Mouse (Mus musculus): ENCODE results near the gene Cabcoco1. TPM values are rescaled to one million over a fixed set of nuclear protein-coding genes. Genes with fewer than 3 reads are reported as not detected.

Gene Cabcoco1
- 10.0 and 12.3 TPM in 2 replicates for polyA plus RNA-seq (2012; rRNA removed)

DNA sequence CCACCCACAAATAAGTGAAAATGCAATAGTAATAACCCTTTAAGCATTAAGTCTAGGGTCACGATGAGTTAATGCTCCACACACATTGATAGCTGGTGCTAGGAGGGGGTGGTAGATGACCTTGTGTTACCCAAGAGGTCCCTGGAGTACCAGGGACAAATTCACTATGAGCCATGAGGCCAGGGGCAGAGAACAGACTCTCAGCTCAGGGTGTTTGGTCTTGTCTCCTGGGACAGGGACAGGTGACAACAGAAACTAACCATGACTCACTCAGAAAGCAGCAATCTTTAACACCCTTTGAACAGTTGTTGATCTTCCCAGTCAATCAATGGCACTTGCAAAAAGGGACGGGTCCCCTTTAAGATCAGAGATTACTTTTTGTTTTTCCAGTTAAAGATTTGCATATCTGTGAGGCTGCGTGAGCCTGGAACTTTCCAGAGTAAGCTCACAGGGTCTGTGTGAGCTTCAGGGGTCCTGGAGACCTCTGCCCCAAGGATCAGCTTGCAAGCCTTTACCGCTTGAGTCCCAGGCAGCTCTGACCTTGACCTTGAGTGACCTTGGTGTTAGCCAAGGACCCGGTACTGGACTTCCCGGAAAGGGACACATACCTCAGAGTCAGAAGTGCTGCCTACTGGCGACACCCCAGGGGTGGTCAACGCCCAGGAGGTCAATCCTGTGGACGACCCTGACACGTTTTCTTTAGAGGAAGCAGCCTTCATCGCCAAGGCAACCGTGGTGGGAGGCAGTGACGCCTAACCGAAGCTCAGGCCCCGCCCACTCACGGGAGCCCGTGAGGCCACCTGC, at the start of gene Cabcoco1:
TSS of gene Cabcoco1 (minus strand) at position 758 of the 804 bp plus-strand sequence.
- Histone ChIP-seq H3K27me3 (replicated peaks; ENCODE audit: control insufficient read depth, insufficient read depth, low read length) (no peaks in the 10 kb centered on the region), H3K36me3 (ENCODE audit: control insufficient read depth, insufficient read depth, low read length) (no peaks in the 10 kb centered on the region), H3K4me3 (ENCODE audit: insufficient read depth, low read depth, low read length) (peak within 1 kb of the TSS; percentile 32), H3K4me1 (ENCODE audit: control insufficient read depth, insufficient read depth, low read length) (0 out of 2 replicates have a peak, but pooled peaks cover 4% of the 10 kb centered on the region), H3K27ac (ENCODE audit: insufficient read depth, low read depth, low read length) (peak within 1 kb of the TSS; percentile 93)
- WGBS, result 5% methylated on average over 17 of the region's 17 CpGs
- DNase-seq, result peak; percentile 94
- TF ChIP-seq CTCF (conservative IDR thresholded peaks at IDR 0.05; ENCODE audit: insufficient read depth, insufficient read length, low read depth, low read length) (no peak), POLR2A (IDR thresholded peaks at IDR 0.05; ENCODE audit: low read depth, low read length) (no peak)

- Histone ChIP-seq H3K4me3 (ENCODE audit: insufficient read depth, low read depth, low read length) (no peak overlapping the region), H3K4me1 (ENCODE audit: control insufficient read depth, insufficient read depth, low read length) (no peaks in the 10 kb centered on the region), H3K27me3 (replicated peaks; ENCODE audit: control insufficient read depth, insufficient read depth, low read length) (no peaks in the 10 kb centered on the region), H3K36me3 (ENCODE audit: control insufficient read depth, insufficient read depth, low read length) (no peaks in the 10 kb centered on the region), H3K27ac (ENCODE audit: insufficient read depth, low read depth, low read length) (no peak overlapping the region)
- 55% methylated on average over 11 of the region's 11 CpGs for WGBS
- TF ChIP-seq POLR2A (IDR thresholded peaks at IDR 0.05; ENCODE audit: low read depth, low read length), result no peak
- TF ChIP-seq CTCF (conservative IDR thresholded peaks at IDR 0.05; ENCODE audit: insufficient read depth, insufficient read length, low read depth, low read length), result no peak
- peak; percentile 50 for DNase-seq
These were observed 48.0 kb upstream of the Cabcoco1 start for GRCm38 (mm10) chr10:68589530-68590252.

- H3K4me1 ChIP-seq (ENCODE audit: control insufficient read depth, insufficient read depth, low read length), result no peaks in the 10 kb centered on the region
- DNase-seq, result peak; percentile 29
- H3K4me3 ChIP-seq (ENCODE audit: insufficient read depth, low read depth, low read length), result no peak overlapping the region
- no peak overlapping the region for H3K27ac ChIP-seq (ENCODE audit: insufficient read depth, low read depth, low read length)
- 78% methylated on average over 4 of the region's 4 CpGs for WGBS
- no peaks in the 10 kb centered on the region for H3K27me3 ChIP-seq (replicated peaks; ENCODE audit: control insufficient read depth, insufficient read depth, low read length)
- H3K36me3 ChIP-seq (ENCODE audit: control insufficient read depth, insufficient read depth, low read length), result no peaks in the 10 kb centered on the region
- TF ChIP-seq POLR2A (IDR thresholded peaks at IDR 0.05; ENCODE audit: low read depth, low read length) (no peak), CTCF (conservative IDR thresholded peaks at IDR 0.05; ENCODE audit: insufficient read depth, insufficient read length, low read depth, low read length) (no peak)
These were observed 45.8 kb upstream of the Cabcoco1 start for GRCm38 (mm10) chr10:68587416-68588040.

- peak; percentile 23 for DNase-seq
- WGBS, result 26% methylated on average over 9 of the region's 9 CpGs
These were observed 35.6 kb upstream of the Cabcoco1 start for GRCm38 (mm10) chr10:68577321-68577720.

DNA sequence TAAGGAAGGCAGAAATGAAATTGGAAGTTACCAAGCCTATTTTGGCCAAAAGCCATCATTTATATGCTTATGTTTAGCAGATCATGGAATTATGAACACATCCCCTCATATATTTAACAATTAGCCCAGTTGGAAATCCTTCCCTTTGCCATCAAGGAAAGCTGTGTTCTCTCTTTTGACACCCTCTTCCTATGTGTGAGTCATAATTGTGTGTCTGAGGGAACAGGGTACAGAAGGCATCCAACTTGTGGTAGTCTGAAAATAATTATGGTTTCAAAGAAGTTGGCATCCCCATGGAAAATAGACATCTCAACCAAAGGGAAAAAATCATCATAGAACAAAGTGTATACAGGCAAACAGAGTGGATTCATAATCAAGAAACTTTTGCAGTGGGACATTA, 26.5 kb upstream of the Cabcoco1 start:
- TF ChIP-seq CTCF (conservative IDR thresholded peaks at IDR 0.05; ENCODE audit: insufficient read depth, insufficient read length, low read depth, low read length) (no peak), POLR2A (IDR thresholded peaks at IDR 0.05; ENCODE audit: low read depth, low read length) (no peak)
- no peak overlapping the region for H3K27ac ChIP-seq (ENCODE audit: insufficient read depth, low read depth, low read length)

More at GRCm38 (mm10) chr10:68577321-68577720, 35.6 kb upstream of the Cabcoco1 start:
- Histone ChIP-seq H3K4me1 (ENCODE audit: control insufficient read depth, insufficient read depth, low read length) (no peaks in the 10 kb centered on the region; the same call in 1 of the 2 replicates), H3K4me3 (ENCODE audit: insufficient read depth, low read depth, low read length) (no peak overlapping the region), H3K27ac (ENCODE audit: insufficient read depth, low read depth, low read length) (no peak overlapping the region), H3K27me3 (replicated peaks; ENCODE audit: control insufficient read depth, insufficient read depth, low read length) (no peaks in the 10 kb centered on the region), H3K36me3 (ENCODE audit: control insufficient read depth, insufficient read depth, low read length) (no peaks in the 10 kb centered on the region)
- TF ChIP-seq CTCF (conservative IDR thresholded peaks at IDR 0.05; ENCODE audit: insufficient read depth, insufficient read length, low read depth, low read length) (no peak), POLR2A (IDR thresholded peaks at IDR 0.05; ENCODE audit: low read depth, low read length) (no peak)

GRCm38 (mm10) chr10:68562344-68562743, 20.6 kb upstream of the Cabcoco1 start:
- H3K4me1 ChIP-seq (ENCODE audit: control insufficient read depth, insufficient read depth, low read length), result 0 out of 2 replicates have a peak, but pooled peaks cover 2% of the 10 kb centered on the region
- TF ChIP-seq CTCF (conservative IDR thresholded peaks at IDR 0.05; ENCODE audit: insufficient read depth, insufficient read length, low read depth, low read length) (no peak), POLR2A (IDR thresholded peaks at IDR 0.05; ENCODE audit: low read depth, low read length) (no peak)
- 89% methylated on average over 5 of the region's 5 CpGs for WGBS
- no peak overlapping the region for H3K27ac ChIP-seq (ENCODE audit: insufficient read depth, low read depth, low read length)
- DNase-seq, result no peak
- H3K4me3 ChIP-seq (ENCODE audit: insufficient read depth, low read depth, low read length), result no peak overlapping the region
- no peaks in the 10 kb centered on the region for H3K36me3 ChIP-seq (ENCODE audit: control insufficient read depth, insufficient read depth, low read length)
- H3K27me3 ChIP-seq (replicated peaks; ENCODE audit: control insufficient read depth, insufficient read depth, low read length), result no peaks in the 10 kb centered on the region

More for the DNA sequence above, 26.5 kb upstream of the Cabcoco1 start:
- no peak for DNase-seq
- no peaks in the 10 kb centered on the region for H3K4me1 ChIP-seq (ENCODE audit: control insufficient read depth, insufficient read depth, low read length)
- no peak overlapping the region for H3K4me3 ChIP-seq (ENCODE audit: insufficient read depth, low read depth, low read length)
- no peaks in the 10 kb centered on the region for H3K27me3 ChIP-seq (replicated peaks; ENCODE audit: control insufficient read depth, insufficient read depth, low read length)
- H3K36me3 ChIP-seq (ENCODE audit: control insufficient read depth, insufficient read depth, low read length), result no peaks in the 10 kb centered on the region

Measured in kidney, adult 2 months (tissue).